Mouse (Mus musculus) splenic B cell, adult 2 months (primary cell): Measurements from ENCODE around the gene Ubl7.
A peak's percentile ranks its signal among the peaks of the same experiment; 100 is the strongest.

Experiments
- DNase-seq: peaks from one replicate; pipeline ENCODE4 v3.0.0-alpha.2; 2011; ENCODE audit warnings: low read depth, low spot score
- H3K27me3 ChIP-seq: 2 replicates; pipeline ENCODE4 v1.6.1; 2012; ENCODE audit warnings: mild to moderate bottlenecking, low read length, moderate library complexity, mixed read lengths; ENCODE audit not compliant: control insufficient read depth, poor library complexity, insufficient read depth, severe bottlenecking
- H3K36me3 ChIP-seq: 2 replicates; pipeline ENCODE4 v1.6.1; 2012; ENCODE audit warnings: mild to moderate bottlenecking, low read length, moderate library complexity, mixed read lengths; ENCODE audit not compliant: control insufficient read depth, poor library complexity, insufficient read depth, severe bottlenecking

Ubl7 gene

GRCm38 (mm10) chr9:57935683-57936437 is 25.1 kb downstream of the Ubl7 start:
- DNase-seq: peak; percentile 93
- H3K36me3 ChIP-seq: no peaks in the 10 kb centered on the region; the same call in 1 of the 2 replicates
- no peaks in the 10 kb centered on the region for H3K27me3 ChIP-seq

- H3K27me3 ChIP-seq: no peaks in the 10 kb centered on the region
- DNase-seq: no peak
- no peaks in the 10 kb centered on the region; the same call in 1 of the 2 replicates for H3K36me3 ChIP-seq
Observed at GRCm38 (mm10) chr9:57937171-57937570, 26.4 kb downstream of the Ubl7 start.

GRCm38 (mm10) chr9:57937651-57938050 is 26.9 kb downstream of the Ubl7 start:
- no peak for DNase-seq
- Histone ChIP-seq H3K36me3 (no peaks in the 10 kb centered on the region; the same call in 1 of the 2 replicates), H3K27me3 (no peaks in the 10 kb centered on the region)

- DNase-seq: no peak
- Histone ChIP-seq H3K27me3 (no peaks in the 10 kb centered on the region), H3K36me3 (no peaks in the 10 kb centered on the region; the same call in 1 of the 2 replicates)
Observed at GRCm38 (mm10) chr9:57938225-57939055, 27.7 kb downstream of the Ubl7 start.

GRCm38 (mm10) chr9:57939431-57940348 is 28.9 kb downstream of the Ubl7 start, which contains the start of gene Sema7a:
Sema7a (plus strand) TSS chr9:57940112.
- no peaks in the 10 kb centered on the region; the same call in 1 of the 2 replicates for H3K36me3 ChIP-seq
- H3K27me3 ChIP-seq: no peaks in the 10 kb centered on the region
- DNase-seq: peak; percentile 82

- Histone ChIP-seq H3K36me3 (no peaks in the 10 kb centered on the region; the same call in 1 of the 2 replicates), H3K27me3 (no peaks in the 10 kb centered on the region)
- DNase-seq: no peak
Observed at GRCm38 (mm10) chr9:57940349-57940794, 29.6 kb downstream of the Ubl7 start.

GRCm38 (mm10) chr9:57940861-57941638 is 30.3 kb downstream of the Ubl7 start:
- Histone ChIP-seq H3K27me3 (no peaks in the 10 kb centered on the region), H3K36me3 (no peaks in the 10 kb centered on the region; the same call in 1 of the 2 replicates)
- peak; percentile 36 for DNase-seq

- Histone ChIP-seq H3K36me3 (no peaks in the 10 kb centered on the region; the same call in 1 of the 2 replicates), H3K27me3 (no peaks in the 10 kb centered on the region)
- no peak for DNase-seq
Observed at GRCm38 (mm10) chr9:57942039-57942438, 31.3 kb downstream of the Ubl7 start.

- DNase-seq: peak; percentile 81
- no peaks in the 10 kb centered on the region for H3K36me3 ChIP-seq
- no peaks in the 10 kb centered on the region for H3K27me3 ChIP-seq
Observed at GRCm38 (mm10) chr9:57943067-57943466, 32.3 kb downstream of the Ubl7 start.

- peak; percentile 82 for DNase-seq
- no peaks in the 10 kb centered on the region for H3K36me3 ChIP-seq
- no peaks in the 10 kb centered on the region for H3K27me3 ChIP-seq
Observed at GRCm38 (mm10) chr9:57944572-57944971, 33.8 kb downstream of the Ubl7 start.

GRCm38 (mm10) chr9:57945771-57946616 is 35.2 kb downstream of the Ubl7 start:
- Histone ChIP-seq H3K27me3 (no peaks in the 10 kb centered on the region), H3K36me3 (no peaks in the 10 kb centered on the region)
- DNase-seq: no peak

- Histone ChIP-seq H3K36me3 (no peaks in the 10 kb centered on the region), H3K27me3 (no peaks in the 10 kb centered on the region)
- no peak for DNase-seq
Observed at GRCm38 (mm10) chr9:57947381-57948030, 36.7 kb downstream of the Ubl7 start.
